Mouse (Mus musculus): Measurements from ENCODE around the gene Lrp3.
"Not testable (repeated sequence)": the region's sequence is repeated elsewhere in the genome, so short reads cannot be mapped to it uniquely, and the experiment has no call there.

Lrp3 gene

DNA sequence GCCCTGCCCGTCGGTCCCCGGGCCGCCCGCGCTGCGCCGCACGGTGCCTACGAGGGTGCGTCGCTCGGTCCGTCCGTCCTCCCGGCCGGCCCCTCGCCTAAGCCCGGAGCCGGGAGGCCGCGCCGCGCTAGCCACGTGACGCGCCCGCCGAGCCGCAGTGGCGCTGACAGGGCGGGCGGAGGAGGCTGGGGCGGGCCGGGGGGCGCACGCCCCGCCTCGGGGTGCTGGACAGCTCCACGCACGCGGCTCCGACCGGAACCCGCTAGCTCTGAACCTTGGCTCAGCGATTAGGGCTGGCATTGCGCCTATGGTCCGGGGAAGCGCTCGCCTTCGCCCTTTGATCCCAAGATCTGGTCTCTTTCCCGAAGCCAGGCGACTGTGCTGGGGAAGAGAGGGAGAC lies at the start of gene Lrp3:
TSS of gene Lrp3 (minus strand) at position 274 of the 400 bp plus-strand sequence.
- DNase-seq (ENCODE audit: low read depth, low spot score): no peak

DNA sequence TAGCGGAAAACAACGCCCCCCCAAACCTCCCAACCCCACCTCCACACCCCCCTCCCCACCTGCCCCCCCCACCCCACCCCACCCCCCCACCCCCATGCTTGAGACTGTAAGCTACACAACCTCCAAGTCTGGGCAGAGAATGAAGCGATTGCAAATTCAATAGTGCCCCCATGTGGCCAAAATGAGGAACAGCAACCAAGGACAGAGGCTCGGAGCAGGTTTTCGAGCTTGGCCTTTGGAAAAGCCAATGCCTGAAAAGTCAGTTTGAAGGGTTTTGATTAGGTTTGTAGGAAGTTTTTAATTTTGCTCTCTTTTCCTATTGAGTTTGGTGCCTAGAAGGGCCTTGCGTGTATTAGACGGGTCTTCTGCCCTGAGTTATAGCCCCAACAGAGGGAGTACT lies 49.4 kb upstream of the Lrp3 start:
- no peak for DNase-seq (ENCODE audit: low read depth, low spot score)

DNA sequence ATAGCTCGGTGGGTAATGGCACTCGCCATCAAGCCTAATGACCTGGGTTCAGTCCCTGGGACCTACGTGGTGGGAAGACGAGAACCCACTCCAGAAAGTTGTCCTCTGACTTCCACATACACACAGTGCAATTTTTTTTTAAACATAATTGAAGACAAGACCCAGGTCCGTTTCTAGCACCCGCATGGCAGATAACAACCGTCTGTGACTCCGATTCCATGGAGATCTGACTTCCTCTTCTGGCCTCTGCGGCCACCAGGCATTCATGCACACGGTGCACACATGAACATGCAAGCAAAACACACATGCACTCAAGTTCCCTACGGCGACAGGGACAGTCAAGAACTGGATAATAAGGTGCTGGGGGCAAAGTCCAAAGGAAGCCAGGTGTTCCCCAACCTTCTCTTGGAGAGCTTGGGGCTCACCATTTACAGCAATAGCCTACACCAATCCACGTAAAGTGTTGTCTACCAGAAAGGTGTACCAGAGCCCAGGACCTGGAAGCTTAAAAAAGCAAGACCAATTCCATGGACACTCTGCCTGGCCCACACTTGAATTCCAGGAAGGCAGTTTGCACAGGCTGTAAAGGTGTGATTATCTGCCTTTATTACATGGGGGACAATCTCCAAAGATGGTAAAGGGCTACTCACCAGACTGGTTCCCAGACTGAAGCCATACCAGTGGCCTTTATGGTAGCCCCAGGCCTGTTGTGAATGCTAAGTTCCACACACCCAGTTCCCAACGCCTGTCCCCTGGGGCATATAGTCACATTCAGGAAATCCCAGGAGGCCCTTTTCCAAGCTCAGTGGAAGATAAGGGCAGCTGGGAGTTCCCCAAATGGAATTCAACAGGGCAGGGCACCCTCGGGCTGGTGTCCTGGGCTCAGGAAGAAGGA lies 48.5 kb upstream of the Lrp3 start:
- DNase-seq (ENCODE audit: low read depth, low spot score): no peak

DNA sequence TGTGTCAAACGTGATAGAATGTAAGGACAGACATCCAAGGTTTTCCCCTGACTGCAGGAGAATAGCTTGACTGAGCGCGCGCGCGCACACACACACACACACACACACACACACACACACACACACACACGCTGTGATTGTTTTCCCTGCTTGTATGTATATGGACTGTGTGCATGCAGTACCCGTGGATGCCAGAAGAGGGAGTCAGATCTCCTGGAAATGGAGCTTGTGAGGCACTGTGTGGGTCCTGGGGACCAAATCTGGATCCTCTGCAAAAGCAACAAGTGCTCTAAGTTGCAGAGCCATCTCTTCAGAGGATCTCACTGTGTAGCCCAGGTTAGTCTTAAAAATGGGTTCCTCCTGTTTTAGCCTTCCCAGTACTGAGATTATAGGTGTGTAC lies 44.1 kb upstream of the Lrp3 start:
- DNase-seq (ENCODE audit: low read depth, low spot score): no peak

DNA sequence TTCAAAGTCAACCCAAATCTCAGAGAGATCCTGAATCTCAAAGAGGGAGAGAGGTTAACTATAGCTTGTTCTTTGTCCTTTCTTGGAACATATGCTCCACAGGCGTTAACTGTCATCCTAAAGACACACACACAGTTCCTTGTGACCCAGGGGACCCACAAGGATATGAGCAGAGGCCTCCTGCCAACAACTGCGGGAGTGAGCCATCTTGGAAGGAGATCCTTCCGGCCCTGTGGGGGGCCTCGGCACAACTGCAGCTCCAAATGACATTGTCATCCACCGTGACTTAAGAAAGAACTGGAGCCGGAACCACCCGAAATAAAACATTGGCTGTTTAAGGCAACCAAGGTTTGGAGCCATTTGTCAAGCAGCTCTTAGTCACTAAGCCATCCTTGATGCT lies 43.0 kb upstream of the Lrp3 start:
- no peak for DNase-seq (ENCODE audit: low read depth, low spot score)

DNA sequence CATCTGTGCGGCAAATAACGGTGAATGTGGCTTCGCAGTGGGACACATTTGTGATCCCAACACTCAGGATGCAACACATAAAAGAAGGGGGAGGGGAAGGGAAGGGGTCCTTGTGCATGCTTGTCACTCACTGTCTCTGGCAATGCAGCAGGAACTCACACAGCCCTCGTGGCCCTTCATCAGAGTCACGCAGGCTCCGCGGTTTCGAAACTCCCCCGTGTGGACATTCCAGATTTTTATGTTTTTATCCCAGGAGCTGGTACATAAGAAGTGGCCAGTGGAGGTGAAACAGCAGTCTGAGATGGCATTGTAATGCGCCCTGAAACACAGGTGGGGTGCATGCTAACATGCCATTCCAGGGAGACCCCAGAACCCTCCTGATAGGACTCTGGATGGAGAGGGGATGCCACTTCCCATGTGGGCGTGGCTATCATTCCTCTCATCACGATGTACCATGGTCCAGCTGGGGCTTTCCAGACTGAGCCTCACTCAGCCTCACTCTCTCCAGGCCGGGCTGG lies 36.8 kb upstream of the Lrp3 start:
- no peak for DNase-seq (ENCODE audit: low read depth, low spot score)

DNA sequence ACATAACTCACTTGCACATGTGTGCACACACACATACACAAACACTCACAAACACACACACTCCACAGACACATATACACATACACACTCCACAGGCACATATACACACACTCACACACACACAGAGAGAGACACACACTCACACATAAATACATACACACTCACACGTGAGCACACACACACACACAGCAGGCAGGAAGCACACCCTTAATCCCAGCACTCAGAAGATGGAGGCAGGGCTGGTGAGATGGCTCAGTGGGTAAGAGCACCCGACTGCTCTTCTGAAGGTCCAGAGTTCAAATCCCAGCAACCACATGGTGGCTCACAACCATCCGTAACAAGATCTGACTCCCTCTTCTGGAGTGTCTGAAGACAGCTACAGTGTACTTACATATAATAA lies 22.6 kb upstream of the Lrp3 start:
- not testable (repeated sequence) for DNase-seq (ENCODE audit: low read depth, low spot score)

DNA sequence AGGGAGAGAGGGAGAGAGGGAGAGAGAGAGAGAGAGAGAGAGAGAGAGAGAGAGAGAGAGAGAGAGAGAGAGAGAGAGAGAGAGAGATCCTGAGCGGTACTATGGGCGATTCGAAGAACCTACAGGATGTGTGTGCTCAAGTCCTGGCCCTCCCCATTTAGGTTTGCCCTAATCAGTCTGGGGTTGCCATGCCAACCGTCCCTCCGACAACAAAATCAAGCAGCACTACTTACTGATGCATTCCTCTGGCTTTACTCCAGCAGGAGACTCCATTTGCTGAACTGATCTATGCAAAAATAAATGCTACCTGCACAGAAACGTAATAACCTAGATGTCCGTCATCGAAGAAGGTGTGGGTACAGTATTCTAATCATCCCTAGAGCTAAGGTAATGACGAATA lies 20.0 kb upstream of the Lrp3 start:
- DNase-seq (ENCODE audit: low read depth, low spot score): no peak

DNA sequence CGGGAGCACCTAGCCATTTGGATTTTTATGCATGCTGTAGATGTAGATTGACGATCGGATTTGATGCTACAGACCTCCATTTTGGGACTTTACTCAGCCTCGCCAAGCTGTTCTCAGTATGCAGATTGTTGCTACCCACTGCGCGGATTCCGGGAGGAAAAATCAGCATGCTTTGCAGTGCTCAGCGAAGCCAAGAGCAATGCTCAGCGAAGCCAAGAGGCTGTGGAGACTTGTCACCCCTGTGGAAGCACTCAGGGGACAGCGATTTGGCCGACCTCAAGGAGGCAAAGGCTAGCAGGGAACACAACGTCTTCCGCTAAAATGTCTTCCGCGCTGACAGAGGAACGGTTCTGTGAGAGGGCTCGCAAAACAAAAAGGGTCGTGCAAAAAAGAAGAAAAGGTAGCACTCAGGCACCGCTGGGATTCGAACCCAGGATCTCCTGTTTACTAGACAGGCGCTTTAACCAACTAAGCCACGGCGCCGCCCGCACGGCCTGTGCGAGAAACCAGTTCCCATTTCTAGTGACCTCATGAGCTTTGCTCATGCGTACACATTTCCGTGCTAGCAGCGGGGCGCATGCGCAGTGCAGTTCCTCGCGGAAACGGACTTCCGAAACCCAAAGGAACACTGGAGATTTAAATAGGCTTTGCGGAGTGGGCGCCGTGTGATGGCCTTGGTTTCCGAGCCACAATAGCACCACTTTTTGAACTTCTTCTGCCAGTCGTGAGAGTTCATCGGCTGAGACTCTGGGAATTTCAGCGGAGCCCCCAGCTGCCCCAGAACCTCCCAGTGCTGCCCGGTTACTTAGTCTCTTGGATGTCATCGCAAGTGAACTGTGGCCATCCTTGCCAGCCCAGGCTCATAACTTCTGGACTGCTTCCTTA lies 19.3 kb upstream of the Lrp3 start:
- peak; percentile 93 for DNase-seq (ENCODE audit: low read depth, low spot score)

DNA sequence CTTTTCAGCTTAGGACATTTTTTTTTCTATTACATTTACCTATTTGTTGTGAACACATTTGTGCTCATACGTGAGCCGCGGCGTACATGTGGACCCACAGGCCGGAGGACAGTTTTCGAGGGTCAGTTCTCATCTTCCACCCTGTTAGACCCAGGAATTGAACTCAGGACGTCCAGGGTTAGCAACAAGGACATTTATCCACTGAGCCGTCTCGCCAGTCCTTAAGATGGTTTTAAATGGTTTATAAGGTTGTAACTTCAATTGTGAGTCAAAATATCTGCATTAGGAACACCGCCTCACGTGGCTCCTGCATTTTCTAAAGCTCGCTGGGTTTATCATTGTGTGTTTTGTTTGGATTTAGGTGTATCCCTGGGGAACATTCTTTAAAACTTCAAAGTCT lies 18.6 kb upstream of the Lrp3 start:
- no peak for DNase-seq (ENCODE audit: low read depth, low spot score)

DNA sequence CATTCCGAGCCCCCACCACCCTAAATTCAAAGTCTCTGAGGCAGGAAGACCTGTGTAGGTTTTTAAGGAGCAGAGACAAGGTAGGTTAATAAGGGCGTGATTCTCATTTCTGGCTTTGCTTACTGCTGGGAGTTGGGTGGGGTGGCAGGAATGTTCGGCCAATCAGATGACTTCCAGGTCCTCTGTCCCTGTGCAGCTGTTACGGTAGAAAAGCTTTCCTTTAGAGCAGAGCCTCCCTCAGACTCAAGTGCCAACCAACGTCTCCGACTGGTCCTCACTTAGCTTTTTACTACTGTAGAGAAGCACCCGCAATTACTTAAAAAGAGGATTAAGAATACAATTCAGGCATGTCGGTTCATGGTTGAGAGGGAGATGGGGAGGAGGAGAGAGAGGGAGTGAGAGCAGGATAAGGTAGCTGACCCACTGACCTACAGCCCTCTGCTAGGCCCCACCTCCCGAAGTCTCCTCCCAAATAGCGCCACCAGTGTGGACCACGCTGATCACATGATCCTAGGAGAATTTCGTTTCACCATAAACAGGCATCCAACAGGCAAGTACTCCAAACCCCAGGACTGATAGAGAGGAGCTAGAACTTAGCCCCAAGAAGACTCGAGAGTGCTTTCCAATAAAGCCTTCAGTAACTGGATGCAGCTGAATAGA lies 17.6 kb upstream of the Lrp3 start:
- no peak for DNase-seq (ENCODE audit: low read depth, low spot score)

DNA sequence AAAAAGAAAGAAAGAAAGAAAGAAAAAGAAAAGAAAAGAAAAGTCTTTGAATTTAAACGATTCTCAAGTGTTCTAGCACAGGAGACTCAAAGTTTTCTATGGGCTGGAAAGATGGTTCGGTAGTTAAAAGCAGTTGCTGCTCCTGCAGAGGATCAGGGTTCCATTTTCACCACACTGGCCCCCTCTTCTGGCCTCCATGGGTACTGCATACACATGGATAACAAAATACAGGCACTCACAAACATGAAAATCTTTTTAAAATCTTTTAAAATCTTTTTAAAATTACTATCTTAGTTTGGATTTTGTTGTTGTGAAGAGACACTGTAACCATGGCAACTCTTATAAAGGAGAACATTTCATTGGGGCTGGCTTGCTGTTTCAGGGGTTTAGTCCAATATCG lies 15.0 kb upstream of the Lrp3 start:
- no peak for DNase-seq (ENCODE audit: low read depth, low spot score)

DNA sequence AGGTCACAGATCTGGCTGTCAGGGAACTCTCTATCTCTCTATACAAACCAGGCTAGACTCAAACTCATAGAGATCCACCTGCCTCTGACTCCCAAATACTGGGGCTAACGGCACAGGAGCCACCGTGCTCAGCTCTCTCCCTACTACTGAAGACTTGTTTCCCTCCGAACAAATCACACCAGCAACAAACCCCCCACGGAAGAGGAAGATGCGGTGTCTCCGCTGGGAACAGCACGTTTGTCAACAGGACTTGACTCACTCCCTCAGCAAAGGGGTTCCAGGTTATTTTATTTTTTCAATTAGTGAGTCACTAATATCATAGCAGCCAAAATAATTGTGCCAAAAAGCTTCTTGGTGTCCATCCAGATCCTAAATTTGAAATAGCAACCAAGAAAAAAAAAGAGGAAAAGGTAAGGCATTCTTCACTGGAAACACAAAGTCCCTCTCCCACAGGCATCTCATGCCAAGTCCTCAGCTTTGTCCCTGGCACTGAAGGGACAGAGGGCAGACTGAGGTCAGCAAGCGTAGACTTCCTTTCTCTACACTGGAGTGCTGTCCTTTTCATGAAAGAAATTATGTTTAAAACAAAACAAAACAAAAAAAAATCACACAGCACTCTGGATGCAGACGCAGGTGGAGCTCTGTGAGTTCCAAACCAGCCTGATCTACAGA lies 5.5 kb upstream of the Lrp3 start:
- no peak for DNase-seq (ENCODE audit: low read depth, low spot score)

DNA sequence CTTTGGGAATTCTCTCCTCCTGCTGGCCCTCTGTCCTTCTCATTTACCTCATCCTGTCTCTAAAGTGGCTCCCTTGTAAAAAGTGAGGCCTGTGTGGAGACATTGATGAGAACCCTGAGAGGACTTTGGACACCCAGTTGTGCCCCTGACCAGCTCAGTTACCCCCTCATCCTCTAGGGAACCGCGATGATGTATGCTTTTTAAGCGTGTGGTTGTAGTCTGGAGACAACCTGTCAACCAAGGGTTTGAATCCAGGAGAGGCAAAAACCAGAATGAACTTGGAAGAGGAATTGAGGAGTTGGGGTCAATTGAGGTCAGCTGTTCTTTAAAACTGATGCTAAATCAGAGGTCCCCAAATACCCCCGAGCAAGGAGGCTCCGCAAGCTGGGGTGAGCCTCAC lies 433 bp upstream of the Lrp3 start:
- no peak for DNase-seq (ENCODE audit: low read depth, low spot score)

DNA sequence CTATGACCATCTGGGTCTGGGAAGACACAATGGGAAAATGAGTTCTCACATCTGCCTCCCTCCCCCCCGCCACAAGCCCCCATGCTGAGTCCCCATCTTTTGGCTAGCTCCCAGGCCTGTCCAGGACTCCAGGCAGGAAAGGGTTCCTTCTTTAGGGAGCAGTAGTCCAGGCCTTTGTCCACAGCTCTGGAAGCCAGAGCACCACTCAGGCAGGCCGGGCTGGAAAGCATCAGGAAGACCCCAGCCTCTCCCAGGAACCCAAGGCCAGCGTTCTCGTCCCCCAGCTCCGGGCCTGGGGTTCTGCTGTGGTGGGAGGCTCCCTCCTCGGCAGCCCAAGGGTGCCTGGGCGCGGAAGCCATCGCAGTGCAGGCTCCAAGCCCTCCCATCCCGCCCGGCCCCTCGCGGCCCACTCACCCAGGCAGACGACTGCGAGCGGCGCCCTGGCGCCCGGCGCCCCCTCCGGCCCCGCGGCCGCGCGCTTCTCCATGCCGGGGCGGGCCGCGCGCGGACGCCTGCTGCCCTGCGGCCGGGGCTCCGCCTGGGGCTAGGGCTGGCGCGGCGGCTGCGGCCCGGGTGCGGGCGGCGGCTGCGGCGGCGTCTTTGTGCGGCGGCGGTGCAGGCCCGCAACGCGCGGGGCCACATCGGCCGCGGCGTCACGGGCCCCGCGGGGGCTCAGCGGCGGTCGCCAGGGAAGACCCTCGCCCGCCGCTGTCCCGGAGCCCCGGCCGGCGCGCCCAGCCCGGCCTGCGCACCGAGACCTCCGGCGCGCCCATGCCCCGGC lies 666 bp downstream of the Lrp3 start:
- no peak for DNase-seq (ENCODE audit: low read depth, low spot score)

DNA sequence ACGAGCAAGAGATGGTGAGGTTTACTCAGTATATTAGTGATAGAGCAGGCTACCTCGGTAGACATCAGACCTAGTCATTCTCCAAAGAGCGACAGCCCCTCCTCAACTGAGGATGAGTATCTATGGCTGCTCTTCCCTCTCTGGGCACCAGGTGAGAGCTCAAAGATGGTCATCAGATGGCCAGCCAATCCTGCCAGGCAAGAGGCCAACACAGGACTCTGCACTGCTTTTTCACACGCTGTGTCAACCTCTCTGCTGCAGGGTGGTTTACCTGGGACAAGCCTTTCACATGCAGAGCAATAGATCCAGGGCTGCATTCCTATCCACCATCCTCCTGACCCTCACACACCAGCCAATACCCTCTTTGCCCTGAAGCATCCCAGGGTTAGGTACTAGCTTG lies 3.5 kb downstream of the Lrp3 start:
- no peak for DNase-seq (ENCODE audit: low read depth, low spot score)

DNA sequence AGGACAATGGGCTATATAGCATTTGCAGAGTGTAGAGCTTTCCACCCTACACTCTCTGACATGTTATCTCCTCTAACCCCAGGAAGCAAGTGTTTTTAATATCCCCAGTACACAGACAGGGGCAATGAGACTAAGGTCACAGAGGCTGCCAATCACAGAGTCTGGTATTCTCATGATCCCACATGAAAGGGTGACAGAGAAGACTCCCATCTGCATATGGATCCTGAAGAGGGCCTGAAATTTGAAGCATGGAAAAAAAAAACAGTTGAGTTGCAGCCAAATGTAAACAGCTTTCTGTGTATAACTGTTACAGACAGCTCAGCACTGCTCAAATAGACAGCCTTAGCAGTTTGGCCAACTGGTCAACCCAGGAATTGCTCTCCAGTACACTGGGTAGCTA lies 15.5 kb downstream of the Lrp3 start:
- DNase-seq (ENCODE audit: low read depth, low spot score): no peak

DNA sequence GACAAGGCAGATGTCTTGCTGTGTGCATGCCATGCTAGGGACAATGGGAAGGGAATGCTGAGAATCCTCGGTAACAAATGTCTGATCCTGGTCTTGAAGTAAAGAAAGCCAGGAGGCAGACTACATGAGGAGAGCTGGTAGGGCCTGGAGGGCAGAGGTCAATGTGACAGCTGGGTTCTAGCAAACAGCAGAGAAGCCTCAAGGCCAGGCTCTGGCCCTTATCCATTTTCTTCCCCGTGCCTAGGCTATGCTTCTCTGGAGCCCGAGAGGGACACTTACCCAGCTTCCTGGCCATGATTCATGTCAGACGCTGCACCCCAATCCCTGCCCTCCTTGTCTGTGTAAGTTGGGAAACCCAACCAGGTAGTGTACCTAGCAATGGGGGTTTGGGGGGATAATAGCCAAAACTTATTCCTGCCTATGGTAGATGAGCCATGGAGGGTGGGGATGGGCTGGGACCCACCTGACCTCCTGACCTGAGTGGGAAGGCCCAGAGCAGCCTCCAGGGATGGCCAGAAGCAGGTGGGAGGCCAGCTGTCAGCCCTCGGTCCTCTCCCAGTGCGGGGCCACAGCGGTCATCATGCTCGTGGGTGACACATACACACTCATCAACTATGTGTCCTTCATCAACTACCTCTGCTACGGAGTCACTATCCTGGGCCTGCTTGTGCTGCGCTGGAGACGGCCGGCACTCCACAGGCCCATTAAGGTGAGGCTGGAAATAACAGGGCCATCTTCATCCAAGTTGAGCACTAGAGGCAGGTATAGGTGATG lies 16.1 kb downstream of the Lrp3 start:
- DNase-seq (ENCODE audit: low read depth, low spot score): no peak

DNA sequence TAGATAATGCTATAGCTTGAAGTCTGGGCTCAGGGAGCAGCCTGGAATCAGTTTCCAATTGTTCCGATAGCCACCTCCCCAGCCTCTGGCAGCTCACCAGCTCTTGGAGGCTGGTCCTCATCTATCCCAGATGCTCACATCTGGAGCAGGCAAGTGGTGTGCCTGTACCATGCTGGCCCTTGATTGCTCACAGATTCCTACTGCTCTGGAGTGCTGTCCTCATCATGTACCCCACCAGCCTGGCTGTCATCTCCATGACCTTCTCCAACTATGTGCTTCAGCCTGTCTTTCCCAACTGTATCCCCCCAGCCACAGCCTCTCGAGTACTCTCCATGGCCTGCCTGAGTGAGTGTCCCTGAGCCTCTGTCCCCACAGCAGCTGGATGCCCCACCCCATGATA lies 18.3 kb downstream of the Lrp3 start:
- DNase-seq (ENCODE audit: low read depth, low spot score): no peak

DNA sequence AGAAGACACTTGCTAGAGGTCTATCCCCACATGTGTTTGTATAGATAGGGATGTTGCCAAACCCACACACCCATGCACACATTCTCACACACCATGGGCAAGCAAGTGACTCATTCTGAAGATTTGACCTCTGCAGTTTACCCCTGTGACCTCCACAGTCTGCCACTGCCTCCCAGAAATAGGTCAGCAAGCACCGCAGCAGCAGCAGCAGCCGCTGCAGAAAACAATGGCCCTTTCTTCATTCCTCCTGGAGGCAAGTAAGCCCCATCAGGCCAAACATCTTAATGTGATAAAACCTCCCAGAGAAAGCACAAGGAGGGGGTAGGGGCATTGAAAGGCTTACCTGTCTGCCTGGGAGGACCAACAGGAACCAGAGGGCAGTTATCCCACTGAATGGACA lies 24.0 kb downstream of the Lrp3 start:
- no peak for DNase-seq (ENCODE audit: low read depth, low spot score)
